Mouse (Mus musculus) C2C12 (cell line): Measurements from ENCODE around the gene Sprr3.

Source experiments
- CEBPB ChIP-seq: IDR thresholded peaks from one replicate; pipeline ENCODE4 v1.6.1; 2011; ENCODE audit warnings: low read depth, mild to moderate bottlenecking, control low read depth, moderate library complexity
- CTCF ChIP-seq: IDR thresholded peaks from one replicate; pipeline ENCODE4 v1.5.1; 2011; ENCODE audit not compliant: control insufficient read depth, insufficient read depth, insufficient read length
- FOSL1 ChIP-seq: IDR thresholded peaks from one replicate; pipeline ENCODE4 v1.8.0; 2011; ENCODE audit warnings: mild to moderate bottlenecking, low read length; ENCODE audit not compliant: poor library complexity, insufficient read depth, severe bottlenecking
- MAX ChIP-seq: IDR thresholded peaks from one replicate; pipeline ENCODE4 v1.6.1; 2011; ENCODE audit warnings: mild to moderate bottlenecking, control low read depth
- MYOD1 ChIP-seq: IDR thresholded peaks from one replicate; pipeline ENCODE4 v1.6.1; 2011; ENCODE audit warnings: low read depth; ENCODE audit not compliant: control insufficient read depth, insufficient read length
- MYOG ChIP-seq: IDR thresholded peaks from one replicate; pipeline ENCODE4 v1.6.1; 2011; ENCODE audit not compliant: control insufficient read depth, insufficient read length; ENCODE audit errors: extremely low read depth
- USF1 ChIP-seq: IDR thresholded peaks from one replicate; pipeline ENCODE4 v1.6.1; 2011; ENCODE audit warnings: low read depth, mild to moderate bottlenecking, control low read depth, moderate library complexity

DNA sequence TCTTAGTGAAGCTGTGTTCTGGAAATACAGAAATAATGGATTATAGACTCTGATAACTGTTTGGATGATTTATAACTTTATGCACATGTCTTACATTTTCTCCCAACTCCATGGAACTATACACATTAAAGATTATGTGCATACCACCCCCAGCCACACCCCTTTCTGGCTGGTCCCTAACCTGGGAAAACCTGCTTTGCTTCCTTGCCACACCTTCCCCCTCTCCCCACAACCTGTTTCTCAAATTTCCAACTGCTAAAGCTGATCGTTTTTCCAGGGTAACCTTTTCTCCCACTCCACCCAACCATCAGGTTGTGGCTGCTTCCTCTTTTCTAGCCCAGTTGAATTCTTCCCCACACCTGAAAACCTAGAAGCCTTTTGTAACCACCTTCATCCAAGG lies 27.8 kb upstream of the Sprr3 start:
- TF ChIP-seq CTCF (no peak), MYOD1 (no peak), CEBPB (no peak), USF1 (no peak), MAX (no peak), MYOG (no peak), FOSL1 (no peak)
